Mouse (Mus musculus) heart, embryonic 15.5 days (tissue): Measurements from ENCODE around the gene Usp2. TPM values are rescaled to one million over a fixed set of nuclear protein-coding genes. Genes with fewer than 3 reads are reported as not detected.

Source experiments
- ATAC-seq: fragments of 200-750 bp; cut with Nextera tagmentation; replicated peaks from 2 replicates; pipeline ENCODE4 v1.8.0; 2017; ENCODE audit warnings: low read depth, moderate TSS enrichment; ENCODE audit not compliant: insufficient number of reproducible peaks, insufficient read depth, low FRiP score
- H3K27ac ChIP-seq: fragments of 300-500 bp; sonication (generic); 2 replicates; pipeline ENCODE4 v1.5.1; 2015; ENCODE audit warnings: mild to moderate bottlenecking, inconsistent platforms
- H3K27me3 ChIP-seq: fragments of 300-500 bp; sonication (generic); 2 replicates; pipeline ENCODE4 v1.6.1; 2015; ENCODE audit warnings: inconsistent platforms
- H3K36me3 ChIP-seq: fragments of 300-500 bp; sonication (generic); 2 replicates; pipeline ENCODE4 v1.6.1; 2015; ENCODE audit warnings: mild to moderate bottlenecking, inconsistent platforms
- H3K4me1 ChIP-seq: fragments of 300-500 bp; sonication (generic); replicated peaks from 2 replicates; pipeline ENCODE4 v1.6.1; 2015; ENCODE audit warnings: inconsistent platforms
- H3K4me2 ChIP-seq: fragments of 300-500 bp; sonication (generic); 2 replicates; pipeline ENCODE4 v1.6.1; 2015; ENCODE audit warnings: inconsistent platforms, mild to moderate bottlenecking, moderate library complexity
- H3K4me3 ChIP-seq: fragments of 300-500 bp; sonication (generic); 2 replicates; pipeline ENCODE4 v1.5.1; 2015; ENCODE audit warnings: mild to moderate bottlenecking, inconsistent platforms
- H3K9ac ChIP-seq: fragments of 300-500 bp; sonication (generic); 2 replicates; pipeline ENCODE4 v1.6.1; 2015; ENCODE audit warnings: mild to moderate bottlenecking, inconsistent platforms
- H3K9me3 ChIP-seq: fragments of 300-500 bp; sonication (generic); replicated peaks from 2 replicates; pipeline ENCODE4 v1.6.1; 2016; ENCODE audit warnings: inconsistent platforms
- WGBS: fragments of 180-500 bp; shearing (Covaris S2); methylation state at CpG from one replicate; pipeline ENCODE4 v1.1.7; 2015; ENCODE audit warnings: mixed read lengths; 5-methylcytosine and 5-hydroxymethylcytosine counted together
- polyA plus RNA-seq: library from polyadenylated mRNA; unstranded; fragments of >200 nt; fragmentation: Nextera tagmentation; extraction: Ambion mirVana; gene quantifications from 2 replicates; pipeline ENCODE4 v1.2.1, GENCODE M21; 2015

Gene Usp2
- polyA plus RNA-seq, 1 experiment from 2014 or later, result 74.9 TPM

DNA sequence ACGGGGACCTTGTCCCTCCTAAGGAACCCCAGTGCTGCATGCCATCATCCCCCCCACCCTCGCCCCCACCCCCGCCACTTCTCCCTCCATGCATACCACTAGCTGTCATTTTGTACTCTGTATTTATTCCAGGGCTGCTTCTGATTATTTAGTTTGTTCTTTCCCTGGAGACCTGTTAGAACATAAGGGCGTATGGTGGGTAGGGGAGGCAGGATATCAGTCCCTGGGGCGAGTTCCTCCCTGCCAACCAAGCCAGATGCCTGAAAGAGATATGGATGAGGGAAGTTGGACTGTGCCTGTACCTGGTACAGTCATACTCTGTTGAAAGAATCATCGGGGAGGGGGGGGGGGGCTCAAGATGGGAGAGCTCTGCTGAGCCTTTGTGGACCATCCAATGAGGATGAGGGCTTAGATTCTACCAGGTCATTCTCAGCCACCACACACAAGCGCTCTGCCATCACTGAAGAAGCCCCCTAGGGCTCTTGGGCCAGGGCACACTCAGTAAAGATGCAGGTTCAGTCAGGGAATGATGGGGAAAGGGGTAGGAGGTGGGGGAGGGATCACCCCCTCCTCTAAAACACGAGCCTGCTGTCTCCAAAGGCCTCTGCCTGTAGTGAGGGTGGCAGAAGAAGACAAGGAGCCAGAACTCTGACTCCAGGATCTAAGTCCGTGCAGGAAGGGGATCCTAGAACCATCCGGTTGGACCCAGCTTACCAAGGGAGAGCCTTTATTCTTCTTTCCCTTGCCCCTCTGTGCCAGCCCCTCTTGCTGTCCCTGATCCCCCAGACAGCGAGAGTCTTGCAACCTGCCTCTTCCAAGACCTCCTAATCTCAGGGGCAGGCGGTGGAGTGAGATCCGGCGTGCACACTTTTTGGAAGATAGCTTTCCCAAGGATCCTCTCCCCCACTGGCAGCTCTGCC lies 19.0 kb upstream of the Usp2 start:
- 70% methylated on average over 14 of the region's 14 CpGs for WGBS

DNA sequence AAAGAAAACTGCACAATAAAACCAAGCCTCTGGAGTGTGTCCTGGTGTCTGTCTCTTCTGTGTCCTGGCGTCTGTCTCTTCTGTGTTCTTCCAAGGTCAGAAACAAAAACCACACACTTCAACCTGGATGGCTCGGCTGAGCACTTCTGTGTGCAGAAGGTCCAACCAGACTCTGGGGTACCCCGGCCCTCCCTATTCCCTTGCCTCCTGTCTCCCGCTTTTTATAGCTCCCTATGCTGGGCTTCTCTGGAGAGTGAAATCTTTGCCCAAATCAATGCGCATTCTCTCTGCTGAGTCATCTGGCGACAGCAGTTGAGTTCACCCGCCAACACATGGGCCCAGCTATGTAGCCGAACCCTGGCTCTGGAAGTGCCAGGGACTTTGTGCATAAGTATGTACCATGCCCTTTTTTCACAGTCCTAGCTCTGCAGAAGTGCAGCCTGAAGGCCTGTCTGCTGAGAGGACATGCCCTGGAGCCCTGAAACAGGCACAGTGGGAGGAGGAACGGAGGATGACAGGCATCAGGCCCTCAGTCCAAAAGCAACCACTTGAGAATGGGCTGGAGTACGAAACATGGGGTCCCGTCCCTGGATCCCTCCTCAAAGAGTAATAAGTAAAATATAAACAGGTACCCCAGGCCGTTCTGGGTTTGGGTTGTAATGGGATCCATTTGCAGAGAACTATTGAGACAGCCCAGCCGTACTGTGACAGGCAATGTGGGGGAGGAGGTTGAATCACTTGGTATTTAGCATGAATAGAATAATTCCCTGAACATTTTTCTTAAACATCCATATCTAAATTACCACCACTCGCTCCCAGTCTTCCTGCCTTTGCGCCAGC lies 18.1 kb upstream of the Usp2 start:
- Histone ChIP-seq H3K27me3 (peaks cover 28% of the 10 kb centered on the region), H3K27ac (no peak overlapping the region), H3K4me1 (peaks cover 9% of the 10 kb centered on the region), H3K4me3 (no peak overlapping the region), H3K9me3 (no peaks in the 10 kb centered on the region), H3K36me3 (no peaks in the 10 kb centered on the region), H3K9ac (no peak overlapping the region), H3K4me2 (no peak overlapping the region)
- ATAC-seq, result no peak
- WGBS, result 64% methylated on average over 15 of the region's 15 CpGs

More for the DNA sequence above, 19.0 kb upstream of the Usp2 start:
- Histone ChIP-seq H3K4me1 (peaks cover 17% of the 10 kb centered on the region), H3K4me3 (no peak overlapping the region), H3K9me3 (no peaks in the 10 kb centered on the region), H3K9ac (no peak overlapping the region), H3K27me3 (peaks cover 37% of the 10 kb centered on the region), H3K36me3 (no peaks in the 10 kb centered on the region), H3K27ac (no peak overlapping the region), H3K4me2 (no peak overlapping the region)
- ATAC-seq, result no peak

DNA sequence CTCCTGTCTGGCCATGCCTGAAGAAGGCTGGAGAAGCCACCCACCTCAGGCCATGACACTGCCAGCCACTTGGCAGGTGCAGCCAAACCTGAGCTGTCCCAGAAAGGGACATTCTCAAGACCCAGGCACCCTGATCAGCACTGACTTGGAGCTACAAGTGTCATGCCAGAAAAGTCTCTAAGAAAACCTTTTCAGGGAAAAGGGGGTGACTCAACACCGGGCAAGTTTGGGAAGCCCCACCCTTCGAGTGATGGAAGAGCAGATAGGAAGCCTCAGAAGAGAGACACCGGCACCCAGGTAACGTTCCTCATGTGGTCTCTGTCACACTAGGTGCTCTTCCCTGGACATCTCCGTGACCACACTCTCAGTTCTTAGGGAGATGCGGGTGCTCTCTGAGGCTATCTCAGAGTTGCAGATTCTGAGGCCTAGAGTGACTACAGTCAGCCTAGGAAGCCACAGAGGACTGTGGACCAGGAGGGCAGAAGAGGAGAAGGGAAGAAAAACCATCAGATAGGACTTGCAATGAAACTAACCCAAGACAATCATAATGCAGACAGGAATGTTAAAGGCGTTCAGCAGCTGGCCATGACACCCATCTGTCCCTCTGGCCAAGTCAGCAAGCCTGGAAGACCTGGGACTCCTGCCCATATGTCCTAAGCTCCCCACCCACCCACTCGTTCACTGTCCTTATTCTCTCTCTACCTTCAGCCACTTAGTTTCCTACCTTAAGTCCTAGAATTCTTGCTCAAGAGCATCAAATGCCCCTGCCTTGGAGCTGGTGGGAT lies 17.2 kb upstream of the Usp2 start:
- Histone ChIP-seq H3K4me2 (no peak overlapping the region), H3K4me3 (no peak overlapping the region), H3K27ac (no peak overlapping the region), H3K9me3 (no peaks in the 10 kb centered on the region), H3K36me3 (no peaks in the 10 kb centered on the region), H3K4me1 (peaks cover 4% of the 10 kb centered on the region; the same call in 1 of the 2 replicates), H3K27me3 (peaks cover 20% of the 10 kb centered on the region), H3K9ac (no peak overlapping the region)
- 76% methylated on average over 8 of the region's 8 CpGs for WGBS
- ATAC-seq, result no peak

DNA sequence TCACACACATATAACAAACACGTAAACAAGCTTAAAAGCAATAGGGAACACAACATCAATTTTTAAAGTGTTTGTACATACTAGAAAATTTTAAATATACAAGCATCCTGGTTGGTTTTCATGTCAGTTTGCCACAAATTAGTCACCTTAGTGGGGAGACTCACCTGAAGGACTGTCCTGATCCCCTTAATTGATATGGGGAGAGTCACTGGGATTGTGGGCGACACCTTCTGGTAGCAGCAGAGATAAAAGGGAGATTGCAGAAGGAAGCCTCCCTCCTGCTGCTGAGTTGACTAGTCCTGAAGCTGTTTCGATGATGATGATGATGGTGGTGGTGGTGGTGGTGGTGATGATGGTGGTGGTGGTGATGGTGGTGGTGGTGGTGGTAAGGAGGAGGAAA lies 14.0 kb upstream of the Usp2 start:
- no peaks in the 10 kb centered on the region for H3K36me3 ChIP-seq
- H3K9me3 ChIP-seq, result no peaks in the 10 kb centered on the region
- H3K27ac ChIP-seq, result no peak overlapping the region
- no peak for ATAC-seq
- no peak overlapping the region for H3K4me3 ChIP-seq
- no peak overlapping the region for H3K9ac ChIP-seq
- H3K4me2 ChIP-seq, result no peak overlapping the region
- no peaks in the 10 kb centered on the region for H3K27me3 ChIP-seq
- H3K4me1 ChIP-seq, result peaks cover 4% of the 10 kb centered on the region; the same call in 1 of the 2 replicates
- WGBS, result 57% methylated on average over 3 of the region's 3 CpGs

DNA sequence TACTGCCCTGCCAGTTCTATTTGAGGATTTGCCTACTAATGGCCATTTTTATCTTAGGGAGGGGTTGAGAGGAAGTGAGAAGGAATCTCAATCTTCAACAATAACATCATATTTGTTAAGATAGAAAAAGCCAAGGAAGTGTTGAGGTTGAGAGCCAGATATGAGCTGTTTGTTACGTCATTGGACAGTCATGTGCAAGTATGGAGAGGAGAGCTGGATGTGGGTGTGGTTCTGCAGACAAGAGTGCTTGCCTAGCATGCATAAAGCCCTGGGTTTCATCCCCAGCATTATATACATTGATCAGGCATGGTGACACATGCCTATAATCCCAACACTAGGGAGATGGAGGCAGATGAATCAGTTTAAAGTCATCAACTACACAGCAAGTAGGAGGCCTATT lies 12.9 kb upstream of the Usp2 start:
- no peak overlapping the region for H3K27ac ChIP-seq
- ATAC-seq, result no peak
- 47% methylated on average over 1 of the region's 1 CpGs for WGBS
- H3K36me3 ChIP-seq, result no peaks in the 10 kb centered on the region
- H3K4me1 ChIP-seq, result no peaks in the 10 kb centered on the region
- no peak overlapping the region for H3K9ac ChIP-seq
- no peaks in the 10 kb centered on the region for H3K27me3 ChIP-seq
- H3K4me3 ChIP-seq, result no peak overlapping the region
- no peak overlapping the region for H3K4me2 ChIP-seq
- no peaks in the 10 kb centered on the region for H3K9me3 ChIP-seq

DNA sequence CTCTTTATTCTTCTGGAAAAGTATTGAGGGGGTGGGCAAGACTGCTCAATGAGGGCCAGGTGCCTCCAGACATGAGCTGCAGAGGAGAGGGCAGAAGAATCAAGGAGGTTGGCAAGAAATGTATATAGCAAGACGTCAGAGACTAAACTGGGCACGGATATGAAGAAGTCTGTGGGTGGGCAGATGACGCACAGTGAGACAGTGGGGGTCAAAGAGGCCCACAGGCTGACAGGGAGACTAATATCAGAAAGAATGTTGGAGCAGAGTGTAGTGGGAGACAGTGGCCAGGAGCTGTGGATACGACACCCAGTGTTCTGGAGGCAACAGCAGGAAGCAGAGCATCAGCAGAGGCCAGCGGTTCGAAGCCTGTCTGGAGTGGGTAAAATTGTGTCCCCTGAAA lies 8.2 kb upstream of the Usp2 start:
- ATAC-seq, result no peak
- H3K27ac ChIP-seq, result no peak overlapping the region
- no peaks in the 10 kb centered on the region for H3K27me3 ChIP-seq
- no peaks in the 10 kb centered on the region for H3K36me3 ChIP-seq
- H3K9ac ChIP-seq, result no peak overlapping the region
- 76% methylated on average over 6 of the region's 6 CpGs for WGBS
- no peaks in the 10 kb centered on the region for H3K9me3 ChIP-seq
- H3K4me3 ChIP-seq, result no peak overlapping the region
- no peaks in the 10 kb centered on the region for H3K4me1 ChIP-seq
- no peak overlapping the region for H3K4me2 ChIP-seq

DNA sequence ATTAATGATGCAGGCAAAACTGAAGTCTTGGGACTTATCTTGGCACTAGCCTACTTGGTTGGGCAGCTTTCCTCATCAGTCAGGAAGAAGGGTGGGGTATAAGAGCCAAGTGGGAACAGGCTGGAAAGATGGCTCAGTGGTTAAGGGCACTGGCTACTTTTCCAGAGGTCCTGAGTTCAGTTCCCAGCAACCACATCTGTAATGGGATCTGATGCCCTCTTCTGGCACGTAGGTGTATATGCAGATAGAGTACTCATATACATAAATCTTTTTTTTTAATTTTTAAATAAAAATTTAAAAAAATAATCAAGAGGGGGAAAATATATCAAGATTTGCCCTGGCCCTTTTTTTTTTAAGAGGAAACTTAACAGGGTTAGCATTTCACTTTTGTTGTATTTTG lies 1.6 kb upstream of the Usp2 start:
- no peaks in the 10 kb centered on the region for H3K9me3 ChIP-seq
- H3K27me3 ChIP-seq, result no peaks in the 10 kb centered on the region
- H3K4me2 ChIP-seq, result no peak overlapping the region
- 19% methylated on average over 1 of the region's 1 CpGs for WGBS
- H3K36me3 ChIP-seq, result no peaks in the 10 kb centered on the region
- H3K4me3 ChIP-seq, result no peak overlapping the region
- ATAC-seq, result no peak
- no peak overlapping the region for H3K9ac ChIP-seq
- no peak overlapping the region for H3K27ac ChIP-seq
- peaks cover 21% of the 10 kb centered on the region for H3K4me1 ChIP-seq

DNA sequence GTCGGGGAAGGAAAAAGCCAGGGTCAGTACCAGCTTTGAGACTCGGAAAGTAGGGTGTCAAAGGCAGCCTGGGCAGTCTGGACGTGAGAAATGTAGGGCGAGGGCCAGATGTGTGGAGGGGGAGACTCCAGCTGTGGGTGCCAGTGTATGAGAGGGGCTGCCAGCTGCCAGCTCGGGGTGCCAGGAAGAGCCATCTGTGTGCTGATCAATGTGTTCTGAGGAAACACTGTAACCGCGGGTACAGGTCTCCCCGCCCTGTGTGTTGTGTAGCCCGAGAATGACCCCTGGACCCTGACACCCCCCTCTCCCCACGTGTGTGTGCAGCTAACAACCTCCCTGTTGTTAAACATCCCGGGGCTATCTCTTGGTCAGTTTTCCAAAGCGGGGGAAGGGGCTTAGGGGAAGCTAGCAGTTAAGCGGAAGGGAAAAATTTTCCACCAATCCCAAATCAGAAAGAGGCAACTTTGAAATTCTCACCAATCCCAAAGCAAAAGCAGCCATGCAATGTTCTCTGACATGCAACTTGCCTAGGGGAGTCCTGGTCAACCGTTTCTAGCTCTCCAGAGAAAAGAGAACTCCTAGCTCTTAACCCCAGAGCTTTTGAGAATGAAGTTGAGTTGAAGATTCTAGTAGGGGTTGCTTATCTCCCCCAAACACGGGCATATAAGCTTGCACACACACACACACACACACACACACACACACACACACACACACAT lies 579 bp downstream of the Usp2 start:
- Histone ChIP-seq H3K36me3 (no peaks in the 10 kb centered on the region), H3K4me3 (peak overlapping the region; percentile 61), H3K4me2 (peak overlapping the region; percentile 89), H3K27me3 (no peaks in the 10 kb centered on the region), H3K4me1 (peaks cover 43% of the 10 kb centered on the region), H3K9me3 (no peaks in the 10 kb centered on the region), H3K9ac (peak overlapping the region; percentile 66), H3K27ac (peak overlapping the region; percentile 59)
- ATAC-seq, result peak; percentile 15; the same call in 1 of the 2 replicates
- WGBS, result 4% methylated on average over 15 of the region's 15 CpGs

DNA sequence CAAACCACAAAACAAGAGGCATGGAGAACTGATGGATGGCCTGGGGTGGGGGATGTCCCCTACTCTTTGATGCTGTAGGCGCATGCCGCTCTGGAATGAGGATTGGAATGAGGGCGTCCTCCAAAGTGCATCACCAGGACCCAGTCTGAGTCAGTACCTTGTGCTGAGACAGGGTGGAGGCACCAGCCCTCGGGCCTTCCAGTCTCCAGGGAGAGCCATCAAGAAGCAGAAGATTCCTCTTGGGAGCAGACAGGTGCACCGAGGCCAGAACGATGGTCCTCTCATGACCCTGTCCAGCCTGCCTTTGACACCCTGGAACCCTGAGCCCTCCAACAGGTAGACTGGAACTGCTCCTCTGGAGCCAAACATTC lies 1.1 kb downstream of the Usp2 start:
- Histone ChIP-seq H3K4me1 (peaks cover 48% of the 10 kb centered on the region), H3K4me2 (peak overlapping the region; percentile 89), H3K27ac (peak overlapping the region; percentile 59; the same call in 1 of the 2 replicates), H3K9me3 (no peaks in the 10 kb centered on the region), H3K4me3 (peak overlapping the region; percentile 61), H3K36me3 (no peaks in the 10 kb centered on the region), H3K27me3 (no peaks in the 10 kb centered on the region), H3K9ac (no peak overlapping the region)
- WGBS, result 59% methylated on average over 6 of the region's 6 CpGs
- no peak for ATAC-seq

DNA sequence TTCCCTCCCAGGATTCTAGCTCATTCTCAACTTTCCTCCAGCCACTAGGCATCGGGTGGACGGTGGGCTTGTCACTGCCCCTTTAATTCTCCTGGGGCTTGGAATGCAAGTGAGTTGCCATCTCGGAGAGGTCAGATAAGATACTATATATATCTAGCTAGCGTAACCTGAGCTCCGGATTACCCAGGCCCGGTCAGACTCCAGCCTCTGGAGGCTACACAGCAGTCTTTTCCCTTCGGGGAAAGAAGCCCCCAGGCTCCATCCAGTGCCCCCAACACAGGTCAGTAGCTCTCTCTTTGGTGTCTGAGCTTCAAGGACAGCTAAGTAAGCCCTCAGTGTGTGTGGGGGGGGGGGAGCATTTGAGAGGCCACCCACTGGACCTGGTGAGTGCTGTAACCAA lies 2.4 kb downstream of the Usp2 start:
- no peaks in the 10 kb centered on the region for H3K9me3 ChIP-seq
- peak overlapping the region; percentile 49 for H3K4me3 ChIP-seq

More for the DNA sequence above, 2.4 kb downstream of the Usp2 start:
- peak overlapping the region; percentile 59 for H3K9ac ChIP-seq
- no peak for ATAC-seq
- WGBS, result 15% methylated on average over 7 of the region's 7 CpGs
- H3K4me1 ChIP-seq, result peaks cover 55% of the 10 kb centered on the region
- H3K36me3 ChIP-seq, result no peaks in the 10 kb centered on the region
- H3K4me2 ChIP-seq, result peak overlapping the region; percentile 89
- H3K27ac ChIP-seq, result peak overlapping the region; percentile 92
- no peaks in the 10 kb centered on the region for H3K27me3 ChIP-seq
